Mouse (Mus musculus) heart, postnatal 0 days (tissue): ENCODE data around the gene Il11ra1.

Experiments used
- CTCF ChIP-seq: IDR thresholded peaks from 2 replicates; pipeline ENCODE4 v1.5.1; 2016; ENCODE audit warnings: antibody characterized with exemption, control low read depth, low read depth
- EP300 ChIP-seq: IDR thresholded peaks from 2 replicates; pipeline ENCODE4 v1.6.1; 2016; ENCODE audit warnings: antibody characterized with exemption, low read depth

DNA sequence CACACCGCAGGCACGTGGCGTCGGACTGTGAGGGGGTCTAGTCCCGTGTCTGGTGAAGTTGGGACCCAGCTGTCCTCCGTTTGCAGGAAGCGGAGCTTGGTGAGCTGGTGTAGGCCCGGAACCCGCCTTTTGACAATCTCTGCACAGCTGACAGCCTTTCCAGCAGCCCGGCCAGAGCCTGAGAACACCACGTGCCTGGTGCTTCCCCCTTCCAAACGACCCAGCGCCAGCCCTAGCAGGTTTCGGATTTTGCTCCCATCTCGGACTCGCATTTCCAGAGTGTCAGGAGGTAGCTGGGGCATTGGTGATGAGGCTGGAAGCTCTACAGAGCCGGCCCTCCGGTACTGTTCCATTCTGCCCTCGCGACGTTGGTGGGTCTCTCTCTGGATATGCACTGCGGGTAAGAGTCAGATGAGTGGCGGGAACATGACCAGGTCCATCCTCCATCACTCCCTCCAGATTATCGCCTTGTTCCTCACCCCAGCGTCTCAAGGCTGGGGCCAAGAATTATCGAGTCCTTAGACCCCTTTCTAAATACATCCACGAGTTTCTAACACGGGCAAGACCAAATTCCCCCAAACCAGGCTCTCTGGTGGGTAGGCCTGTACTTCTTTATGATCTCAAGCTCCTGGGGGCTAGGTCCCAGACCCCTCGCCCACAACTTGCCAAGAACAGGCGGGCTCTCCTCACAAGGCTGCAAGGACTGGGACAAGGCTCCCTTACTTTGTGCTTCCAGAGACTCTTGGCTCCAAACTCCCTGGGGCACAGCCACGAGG is 12.8 kb downstream of the Il11ra1 start:
- TF ChIP-seq CTCF, result no peak
- TF ChIP-seq EP300, result no peak
